ENCODE assay signal across 24 mouse cellular contexts in genomic region chr11:68135350-68135749, GRCm38 (mm10).
A peak's percentile ranks its signal among the peaks of the same experiment; 100 is the strongest.
DNase-seq lines count a peak whose midpoint lies in the region; ATAC-seq and TF ChIP-seq lines count a peak whose summit lies in the region.
"Had no signal": no experiment of that assay in that cellular context is flagged by ENCODE, and none has a peak within 500 bp of the region (broad histone marks: within the 10 kb centered on the region; RNA-seq: fewer than 3 reads in every experiment).

No protein-coding gene starts in this region.

- TF ChIP-seq EP300 in lung, postnatal 0 days (IDR thresholded peaks at IDR 0.05): peak; percentile 45; the same call in 1 of the 2 replicates

- no peak overlapping the region for H3K4me3 ChIP-seq in lung, embryonic 14.5 days (ENCODE audit: low read depth, low read length)
- no peak overlapping the region for H3K4me3 ChIP-seq in lung, adult 2 months (replicated peaks; ENCODE audit: extremely low read depth, low read depth, low read length)
- H3K4me3 ChIP-seq in lung, postnatal 0 days (ENCODE audit: low read depth, low read length): no peak overlapping the region
- no peak overlapping the region for H3K4me3 ChIP-seq in forebrain, embryonic 16.5 days (replicated peaks; ENCODE audit: low read length)
- H3K4me3 ChIP-seq: embryonic facial prominence, embryonic 12.5 days; erythroblast, embryonic 14.5 days; forebrain, embryonic 13.5 days; heart, embryonic 15.5 days; hindbrain, embryonic 10.5 days; left cerebral cortex, adult 2 months; liver, embryonic 13.5 days; megakaryocyte, embryonic 14.5 days; stomach, embryonic 15.5 days had no signal

- H3K27me3 ChIP-seq in lung, embryonic 14.5 days (ENCODE audit: insufficient read depth, low read length): no peaks in the 10 kb centered on the region
- no peaks in the 10 kb centered on the region for H3K27me3 ChIP-seq in lung, postnatal 0 days (replicated peaks; ENCODE audit: insufficient read depth, low read length)
- H3K27me3 ChIP-seq in forebrain, embryonic 16.5 days (replicated peaks; ENCODE audit: control insufficient read depth, insufficient read depth, low read length): no peaks in the 10 kb centered on the region
- H3K27me3 ChIP-seq: embryonic facial prominence, embryonic 12.5 days; forebrain, embryonic 13.5 days; heart, embryonic 15.5 days; liver, embryonic 13.5 days; megakaryocyte, embryonic 14.5 days; stomach, embryonic 15.5 days had no signal

- H3K36me3 ChIP-seq in lung, embryonic 14.5 days (ENCODE audit: insufficient read depth): no peaks in the 10 kb centered on the region
- H3K36me3 ChIP-seq in lung, postnatal 0 days (ENCODE audit: insufficient read depth, low read length): no peaks in the 10 kb centered on the region
- H3K36me3 ChIP-seq in forebrain, embryonic 16.5 days (ENCODE audit: control insufficient read depth, insufficient read depth): no peaks in the 10 kb centered on the region
- H3K36me3 ChIP-seq: embryonic facial prominence, embryonic 12.5 days; heart, embryonic 15.5 days; hindbrain, embryonic 10.5 days; liver, embryonic 13.5 days; stomach, embryonic 15.5 days had no signal

- peak; percentile 30; the same call in 1 of the 2 replicates for ATAC-seq in lung, embryonic 14.5 days (ENCODE audit: insufficient read depth)
- peak; percentile 50 for ATAC-seq in lung, postnatal 0 days
- ATAC-seq in forebrain, embryonic 16.5 days: no peak
- no peak for ATAC-seq in megakaryocyte, adult 5-6 weeks (ENCODE audit: poor library complexity, severe bottlenecking)
- ATAC-seq: forebrain, embryonic 13.5 days; hindbrain, postnatal 0 days had no signal

- no peak overlapping the region for H3K4me2 ChIP-seq in lung, embryonic 14.5 days
- H3K4me2 ChIP-seq in lung, postnatal 0 days (replicated peaks; ENCODE audit: low read depth, low read length): no peak overlapping the region
- no peak overlapping the region for H3K4me2 ChIP-seq in forebrain, embryonic 16.5 days (ENCODE audit: low read length)
- H3K4me2 ChIP-seq: embryonic facial prominence, embryonic 12.5 days; forebrain, embryonic 13.5 days; heart, embryonic 15.5 days; liver, embryonic 13.5 days; stomach, embryonic 15.5 days had no signal

- 21% methylated on average over 9 of the region's 9 CpGs for WGBS in lung, embryonic 14.5 days
- WGBS in lung, adult 2 months: 30% methylated on average over 9 of the region's 9 CpGs
- 28% methylated on average over 9 of the region's 9 CpGs for WGBS in lung, postnatal 0 days
- 43% methylated on average over 9 of the region's 9 CpGs for WGBS in forebrain, embryonic 16.5 days

- DNase-seq in lung, embryonic 14.5 days: peak; percentile 58
- DNase-seq in lung, adult 2 months: no peak
- peak; percentile 46 for DNase-seq in CD4-positive, CD25-positive, alpha-beta regulatory T cell, adult 2 months (ENCODE audit: low read depth, low spot score)
- peak; percentile 41 for DNase-seq in lung, postnatal 0 days (ENCODE audit: low spot score)
- peak; percentile 25 for DNase-seq in thymus, postnatal 25 days
- DNase-seq: adrenal gland, adult 8-10 months; cerebellum, postnatal 10 days; gastrocnemius, postnatal 14 days; heart, adult 18-20 months; kidney, adult 2 months; kidney, postnatal 25 days; liver, embryonic 13.5 days; right cerebral cortex, postnatal 25 days had no signal

- H3K4me1 ChIP-seq in lung, embryonic 14.5 days (ENCODE audit: insufficient read depth): peaks cover 15% of the 10 kb centered on the region; the same call in 1 of the 2 replicates
- H3K4me1 ChIP-seq in lung, adult 2 months (ENCODE audit: control insufficient read depth, insufficient read depth, low read length): 0 out of 2 replicates have a peak, but pooled peaks cover 2% of the 10 kb centered on the region
- H3K4me1 ChIP-seq in lung, postnatal 0 days (ENCODE audit: insufficient read depth, low read depth, low read length): no peaks in the 10 kb centered on the region
- H3K4me1 ChIP-seq in forebrain, embryonic 16.5 days (replicated peaks; ENCODE audit: control insufficient read depth, insufficient read depth, low read length): no peaks in the 10 kb centered on the region
- H3K4me1 ChIP-seq: embryonic facial prominence, embryonic 12.5 days; forebrain, embryonic 13.5 days; heart, embryonic 15.5 days; liver, embryonic 13.5 days had no signal

- no peaks in the 10 kb centered on the region for H3K9me3 ChIP-seq in lung, embryonic 14.5 days (ENCODE audit: low read depth, low read length)
- H3K9me3 ChIP-seq in lung, postnatal 0 days (ENCODE audit: low read length): no peaks in the 10 kb centered on the region
- H3K9me3 ChIP-seq in forebrain, embryonic 16.5 days (ENCODE audit: control insufficient read depth, low read length): no peaks in the 10 kb centered on the region
- H3K9me3 ChIP-seq: embryonic facial prominence, embryonic 12.5 days; heart, embryonic 15.5 days; hindbrain, embryonic 10.5 days; liver, embryonic 13.5 days; megakaryocyte, embryonic 14.5 days; stomach, embryonic 15.5 days had no signal

- H3K9ac ChIP-seq in lung, embryonic 14.5 days: no peak overlapping the region; the same call in 1 of the 2 replicates
- H3K9ac ChIP-seq in lung, postnatal 0 days (replicated peaks; ENCODE audit: low read depth): no peak overlapping the region
- H3K9ac ChIP-seq in forebrain, embryonic 16.5 days (replicated peaks; ENCODE audit: low read depth, low read length): no peak overlapping the region
- H3K9ac ChIP-seq: embryonic facial prominence, embryonic 12.5 days; forebrain, embryonic 13.5 days; heart, embryonic 15.5 days; liver, embryonic 13.5 days; stomach, embryonic 15.5 days had no signal

- 0 out of 2 replicates have a peak overlapping the region, but pooled peaks have one; percentile 4 for H3K27ac ChIP-seq in lung, embryonic 14.5 days (ENCODE audit: low read depth)
- H3K27ac ChIP-seq in lung, postnatal 0 days (ENCODE audit: low read length): no peak overlapping the region
- H3K27ac ChIP-seq in forebrain, embryonic 16.5 days (ENCODE audit: low read length): no peak overlapping the region
- H3K27ac ChIP-seq: embryonic facial prominence, embryonic 12.5 days; forebrain, embryonic 13.5 days; heart, embryonic 15.5 days; hindbrain, embryonic 10.5 days; hindbrain, postnatal 0 days; left cerebral cortex, adult 2 months; liver, embryonic 13.5 days; stomach, embryonic 15.5 days had no signal

- no peak for TF ChIP-seq POLR2A in lung, adult 2 months (IDR thresholded peaks at IDR 0.05; ENCODE audit: borderline replicate concordance, extremely low read depth, low read depth, low read length)

- TF ChIP-seq CTCF in lung, embryonic 14.5 days (IDR thresholded peaks at IDR 0.05; ENCODE audit: low read depth): no peak
- no peak for TF ChIP-seq CTCF in lung, adult 2 months (IDR thresholded peaks at IDR 0.05; ENCODE audit: insufficient read depth, low read length)
- no peak for TF ChIP-seq CTCF in lung, postnatal 0 days (IDR thresholded peaks at IDR 0.05)

Comparison
In these comparisons a context has a peak if more than half of its experiments do, and no peak if none do; other contexts are left out.
1. ATAC-seq: peak in lung, embryonic 14.5 days (single experiment) and lung, postnatal 0 days (single experiment); none in forebrain, embryonic 16.5 days (single experiment) and megakaryocyte, adult 5-6 weeks (single experiment).